Mouse (Mus musculus) liver, embryonic 14.5 days (tissue): ENCODE results near the gene Cldn13.

Experiments used
- CTCF ChIP-seq: IDR thresholded peaks from 2 replicates; pipeline ENCODE4 v1.5.1; 2016; ENCODE audit warnings: antibody characterized with exemption, low read depth, control low read depth
- EP300 ChIP-seq: IDR thresholded peaks from 2 replicates; pipeline ENCODE4 v1.6.1; 2016; ENCODE audit warnings: antibody characterized with exemption, low read depth

DNA sequence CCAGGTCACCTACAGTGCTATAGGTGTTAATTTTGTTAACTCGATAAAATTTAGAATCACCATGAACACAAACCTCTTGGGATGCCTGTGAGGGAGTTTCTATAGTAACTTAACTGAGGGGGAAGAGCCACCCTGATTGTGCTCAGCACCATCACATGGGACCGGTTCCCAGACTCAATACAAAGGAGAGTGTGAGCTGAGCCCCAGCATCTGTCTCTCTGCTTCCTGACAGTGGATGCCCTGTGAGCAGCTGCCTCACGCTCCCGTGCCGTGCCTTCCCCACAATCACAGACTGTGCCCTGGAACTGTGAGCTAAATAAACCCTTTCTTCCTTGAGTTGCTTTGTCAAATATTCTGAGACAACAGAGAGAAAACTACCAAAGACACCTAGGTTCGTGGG lies 7.8 kb upstream of the Cldn13 start:
- no peak for TF ChIP-seq CTCF
- no peak for TF ChIP-seq EP300
